Mouse (Mus musculus) heart, embryonic 14.5 days (tissue): ENCODE results near the gene Zfp410. TPM values are rescaled to one million over a fixed set of nuclear protein-coding genes. Genes with fewer than 3 reads are reported as not detected.

Experiments used
- ATAC-seq: fragments of 200-750 bp; cut with Nextera tagmentation; 2 replicates; pipeline ENCODE4 v1.8.0; 2017; ENCODE audit warnings: low read depth, moderate TSS enrichment; ENCODE audit not compliant: insufficient number of reproducible peaks, insufficient read depth, low FRiP score
- H3K27ac ChIP-seq, 2 experiments: fragments of 200-500 bp in 1 of 2; fragments of 300-500 bp in 1 of 2; sonication (generic) in 1 of 2; replicated peaks in 1 of 2; 2 replicates each; pipeline ENCODE4 v1.5.1; 2012 to 2014; ENCODE audit warnings: low read depth in 2 of 2, low read length in 2 of 2, control low read depth in 1 of 2, mild to moderate bottlenecking in 1 of 2, mixed read lengths in 1 of 2; ENCODE audit not compliant: control insufficient read depth in 1 of 2, insufficient read depth in 1 of 2
- H3K27me3 ChIP-seq: fragments of 300-500 bp; sonication (generic); 2 replicates; pipeline ENCODE4 v1.6.1; 2014; ENCODE audit warnings: mild to moderate bottlenecking, low read length, control low read depth; ENCODE audit not compliant: control insufficient read depth, insufficient read depth
- H3K36me3 ChIP-seq: fragments of 300-500 bp; sonication (generic); 2 replicates; pipeline ENCODE4 v1.6.1; 2014; ENCODE audit warnings: mild to moderate bottlenecking, control low read depth, low read length, mixed read lengths; ENCODE audit not compliant: control insufficient read depth, insufficient read depth
- H3K4me1 ChIP-seq, 2 experiments: fragments of 200-500 bp in 1 of 2; fragments of 300-500 bp in 1 of 2; sonication (generic) in 1 of 2; 2 replicates each; pipeline ENCODE4 v1.6.1; 2012 to 2014; ENCODE audit warnings: low read length in 2 of 2, control low read depth in 1 of 2, mixed read lengths in 1 of 2; ENCODE audit not compliant: control insufficient read depth in 2 of 2, insufficient read depth in 2 of 2
- H3K4me2 ChIP-seq: fragments of 300-500 bp; sonication (generic); 2 replicates; pipeline ENCODE4 v1.6.1; 2014; ENCODE audit warnings: mild to moderate bottlenecking, low read length
- H3K4me3 ChIP-seq, 2 experiments: fragments of 200-500 bp in 1 of 2; fragments of 300-500 bp in 1 of 2; sonication (generic) in 1 of 2; 2 replicates each; pipeline ENCODE4 v1.5.1; 2012 to 2014; ENCODE audit warnings: low read length in 2 of 2, mild to moderate bottlenecking in 2 of 2, control low read depth in 1 of 2, low read depth in 1 of 2, moderate library complexity in 1 of 2; ENCODE audit not compliant: control insufficient read depth in 1 of 2, insufficient read depth in 1 of 2
- H3K9ac ChIP-seq: fragments of 300-500 bp; sonication (generic); 2 replicates; pipeline ENCODE4 v1.6.1; 2014; ENCODE audit warnings: mild to moderate bottlenecking, low read length
- H3K9me3 ChIP-seq: fragments of 300-500 bp; sonication (generic); 2 replicates; pipeline ENCODE4 v1.6.1; 2016; ENCODE audit warnings: low read length, control low read depth; ENCODE audit not compliant: control insufficient read depth
- WGBS: fragments of 180-500 bp; shearing (Covaris S2); extraction: QIAGEN DNeasy Blood & Tissue Kit; methylation state at CpG from one replicate; pipeline ENCODE4 v1.1.7; 2014; 5-methylcytosine and 5-hydroxymethylcytosine counted together
- polyA plus RNA-seq: library from polyadenylated mRNA; unstranded; fragments of >200 nt; fragmentation: Nextera tagmentation; extraction: Ambion mirVana; gene quantifications from 2 replicates; pipeline ENCODE4 v1.2.1, GENCODE M21; 2014

The Zfp410 gene
- 53.1 and 55.4 TPM in 2 replicates for polyA plus RNA-seq

GRCm38 (mm10) chr12:84316721-84317621, at the start of gene Zfp410:
Gene Zfp410 (plus strand): TSS chr12:84316852.
- peak within 1 kb of the TSS; percentile 82 for H3K4me2 ChIP-seq
- peak within 1 kb of the TSS; percentile 99 for H3K9ac ChIP-seq
- peak within 1 kb of the TSS; percentile 60 to 100 for H3K4me3 ChIP-seq
- H3K4me1 ChIP-seq: peaks cover 0 to 10% of the 10 kb centered on the region in 2 experiments; a peak in 3 of 4 replicates
- H3K27ac ChIP-seq: peak within 1 kb of the TSS; percentile 88 to 99
- H3K36me3 ChIP-seq: peaks cover 20% of the 10 kb centered on the region
- no peaks in the 10 kb centered on the region for H3K9me3 ChIP-seq
- no peaks in the 10 kb centered on the region for H3K27me3 ChIP-seq
- peak; percentile 92 for ATAC-seq
- under 1% methylated on average over 77 of the region's 77 CpGs for WGBS

GRCm38 (mm10) chr12:84267264-84267663, 49.4 kb upstream of the Zfp410 start:
- Histone ChIP-seq H3K9ac (no peak overlapping the region), H3K36me3 (no peaks in the 10 kb centered on the region), H3K4me2 (no peak overlapping the region), H3K4me3 (no peak overlapping the region), H3K9me3 (no peaks in the 10 kb centered on the region), H3K27ac (no peak overlapping the region), H3K4me1 (no peaks in the 10 kb centered on the region), H3K27me3 (no peaks in the 10 kb centered on the region)
- 52% methylated on average over 2 of the region's 2 CpGs for WGBS
- no peak for ATAC-seq

DNA sequence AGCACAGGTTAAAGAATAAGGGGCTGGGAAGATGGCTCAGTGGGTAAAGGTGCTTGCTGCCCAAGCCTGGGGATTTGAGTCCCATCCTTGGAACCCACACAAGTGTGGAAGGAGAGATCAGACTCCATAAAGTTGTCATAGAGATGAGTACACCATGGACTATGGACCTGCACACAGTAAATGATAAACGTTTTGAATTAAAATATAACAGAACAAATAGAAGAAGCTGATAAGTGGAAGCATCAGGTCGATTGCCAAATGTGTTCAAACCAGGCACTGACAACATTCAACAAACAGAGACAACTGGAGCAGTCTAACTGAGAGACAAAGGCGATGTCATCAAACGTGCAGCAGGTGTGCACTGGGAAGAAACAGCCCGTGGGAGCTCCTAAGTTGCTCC, 43.3 kb upstream of the Zfp410 start:
- Histone ChIP-seq H3K9me3 (no peaks in the 10 kb centered on the region), H3K27ac (no peak overlapping the region), H3K4me3 (no peak overlapping the region), H3K4me2 (no peak overlapping the region), H3K27me3 (no peaks in the 10 kb centered on the region), H3K4me1 (no peaks in the 10 kb centered on the region), H3K36me3 (no peaks in the 10 kb centered on the region), H3K9ac (no peak overlapping the region)
- WGBS: 66% methylated on average over 5 of the region's 5 CpGs
- ATAC-seq: no peak

GRCm38 (mm10) chr12:84275288-84275687, 41.4 kb upstream of the Zfp410 start:
- no peaks in the 10 kb centered on the region for H3K9me3 ChIP-seq
- no peak for ATAC-seq
- 84% methylated on average over 9 of the region's 9 CpGs for WGBS

GRCm38 (mm10) chr12:84276288-84276687, 40.4 kb upstream of the Zfp410 start:
- Histone ChIP-seq H3K4me1 (no peaks in the 10 kb centered on the region), H3K9ac (no peak overlapping the region), H3K4me3 (no peak overlapping the region), H3K9me3 (no peaks in the 10 kb centered on the region), H3K27ac (no peak overlapping the region), H3K27me3 (no peaks in the 10 kb centered on the region), H3K4me2 (no peak overlapping the region), H3K36me3 (no peaks in the 10 kb centered on the region)
- no peak for ATAC-seq
- WGBS: 65% methylated on average over 2 of the region's 2 CpGs

More at GRCm38 (mm10) chr12:84275288-84275687, 41.4 kb upstream of the Zfp410 start:
- Histone ChIP-seq H3K4me1 (no peaks in the 10 kb centered on the region), H3K27ac (no peak overlapping the region), H3K27me3 (no peaks in the 10 kb centered on the region), H3K4me3 (no peak overlapping the region), H3K36me3 (no peaks in the 10 kb centered on the region), H3K4me2 (no peak overlapping the region), H3K9ac (no peak overlapping the region)

DNA sequence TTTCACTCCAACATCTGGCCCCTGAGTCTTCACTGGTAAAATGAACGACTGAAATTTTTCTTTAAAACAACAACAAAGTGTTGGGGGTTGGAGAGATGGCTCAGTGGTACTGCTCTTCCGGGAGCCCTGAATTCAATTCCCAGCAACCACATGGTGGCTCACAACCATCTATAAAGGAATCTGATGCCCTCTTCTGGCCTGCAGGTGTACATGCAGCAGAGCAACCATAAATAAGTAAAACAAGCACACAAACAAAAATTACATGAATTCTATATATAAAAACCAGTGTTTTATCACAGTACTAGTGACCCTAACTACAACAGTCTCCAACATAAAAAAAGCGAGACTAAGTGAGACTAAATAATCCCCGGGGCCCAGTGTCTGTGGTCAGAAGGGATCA, 39.9 kb upstream of the Zfp410 start:
- Histone ChIP-seq H3K4me3 (no peak overlapping the region), H3K27me3 (no peaks in the 10 kb centered on the region), H3K4me2 (no peak overlapping the region), H3K4me1 (no peaks in the 10 kb centered on the region), H3K27ac (no peak overlapping the region), H3K9ac (no peak overlapping the region), H3K9me3 (no peaks in the 10 kb centered on the region), H3K36me3 (no peaks in the 10 kb centered on the region)
- ATAC-seq: no peak
- WGBS: 75% methylated on average over 4 of the region's 4 CpGs

DNA sequence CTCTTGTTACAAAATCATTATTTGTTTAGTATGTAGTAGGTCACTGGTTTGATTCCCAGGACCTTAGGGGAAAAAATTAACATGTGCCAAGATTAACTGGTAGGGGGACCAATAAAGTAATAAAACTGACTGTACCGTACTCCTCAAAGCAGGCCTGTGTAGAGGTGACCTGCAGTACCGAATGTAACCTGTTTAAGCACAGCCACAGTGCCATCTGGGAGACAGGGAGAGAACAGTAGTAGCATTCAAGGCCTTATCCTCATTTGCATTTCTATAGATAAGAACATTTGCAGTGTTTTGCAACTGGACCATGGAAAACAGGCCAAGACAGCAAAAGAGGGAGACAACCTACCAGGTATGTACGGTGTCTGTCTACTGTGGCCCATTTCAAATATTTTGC, 38.8 kb upstream of the Zfp410 start:
- Histone ChIP-seq H3K4me1 (no peaks in the 10 kb centered on the region), H3K4me2 (no peak overlapping the region), H3K27ac (no peak overlapping the region), H3K4me3 (no peak overlapping the region), H3K9ac (no peak overlapping the region), H3K36me3 (no peaks in the 10 kb centered on the region), H3K27me3 (no peaks in the 10 kb centered on the region), H3K9me3 (no peaks in the 10 kb centered on the region)
- no peak for ATAC-seq
- WGBS: 80% methylated on average over 3 of the region's 3 CpGs
